Mouse (Mus musculus): ENCODE results near the gene Xpot. TPM values are rescaled to one million over a fixed set of nuclear protein-coding genes. Genes with fewer than 3 reads are reported as not detected.

Xpot gene
- polyA plus RNA-seq, 2 experiments: 58.8 to 103 TPM

DNA sequence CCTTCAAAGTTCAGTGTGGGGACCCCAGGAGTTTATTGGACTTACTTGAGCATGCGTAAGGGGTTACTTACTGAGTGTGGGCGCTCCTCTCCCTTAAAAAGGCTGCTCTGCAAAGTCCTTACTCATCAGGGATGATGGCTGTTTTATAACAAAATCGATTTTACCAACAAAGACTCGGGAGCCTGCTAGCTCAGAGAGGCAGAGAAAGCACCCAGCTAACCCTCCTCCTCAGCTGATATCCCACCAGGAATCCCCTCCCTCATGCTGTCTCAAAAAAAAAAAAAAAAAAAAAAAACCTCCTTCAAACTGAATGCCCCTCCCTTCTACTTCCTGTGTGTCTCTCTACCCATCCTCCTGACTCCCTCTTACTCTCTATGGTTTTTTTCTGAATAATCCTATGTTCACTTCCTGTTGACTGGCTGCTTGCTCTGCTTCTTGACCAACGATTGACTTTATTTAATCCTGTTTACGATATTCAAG lies 2.5 kb upstream of the Xpot start:
- Histone ChIP-seq H3K9ac (ENCODE audit: low read depth, low read length, severe bottlenecking) (no peak overlapping the region), H3K27ac (replicated peaks; ENCODE audit: low read depth, low read length) (no peak overlapping the region), H3K27me3 (ENCODE audit: control insufficient read depth, insufficient read depth, low read length) (no peaks in the 10 kb centered on the region), H3K9me3 (ENCODE audit: control insufficient read depth, low read length) (no peaks in the 10 kb centered on the region), H3K4me1 (ENCODE audit: control insufficient read depth, insufficient read depth, low read length) (peaks cover 9% of the 10 kb centered on the region), H3K36me3 (ENCODE audit: control insufficient read depth, insufficient read depth, low read length) (no peaks in the 10 kb centered on the region), H3K4me3 (replicated peaks; ENCODE audit: low read length) (no peak overlapping the region), H3K4me2 (replicated peaks; ENCODE audit: low read depth, low read length, severe bottlenecking) (no peak overlapping the region)
- ATAC-seq (ENCODE audit: low FRiP score, low read depth) (no peak), DNase-seq (ENCODE audit: low spot score) (no peak)
- TF ChIP-seq POLR2A (IDR thresholded peaks at IDR 0.05; ENCODE audit: borderline replicate concordance, extremely low read depth, insufficient read depth, insufficient read length): no peak
- WGBS: 86% methylated on average over 6 of the region's 6 CpGs

DNA sequence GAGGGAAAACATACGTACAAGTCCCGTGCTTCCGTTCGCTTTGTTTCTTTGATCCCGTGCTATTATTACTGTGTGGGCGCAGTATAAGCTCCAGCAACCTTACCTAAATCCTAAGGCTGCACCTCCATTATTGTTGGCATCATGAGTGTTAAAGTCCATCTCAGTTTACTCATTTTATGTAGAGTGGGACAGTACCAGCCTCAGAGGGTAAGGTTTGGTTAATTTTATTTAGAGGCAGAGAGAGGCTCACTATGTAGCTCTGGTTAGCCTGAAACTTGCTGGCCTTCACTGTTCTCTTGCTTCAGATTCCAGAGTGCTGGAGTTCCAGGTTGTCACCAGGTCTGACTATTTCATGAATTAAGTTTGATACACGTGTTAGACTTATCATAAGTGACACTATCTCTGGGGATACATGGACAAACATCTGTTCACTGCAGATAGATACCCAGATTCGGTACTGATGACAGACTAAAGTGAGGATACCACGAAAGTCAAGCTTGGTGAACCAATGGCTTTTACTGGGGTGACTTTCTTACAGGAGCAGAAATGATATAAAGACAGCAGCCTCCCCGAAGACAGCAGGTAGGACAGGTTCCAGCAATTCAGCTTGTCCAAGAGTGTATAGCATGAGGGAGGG lies 1.2 kb upstream of the Xpot start:
- Histone ChIP-seq H3K9ac (ENCODE audit: low read depth, low read length, severe bottlenecking) (no peak overlapping the region), H3K4me3 (replicated peaks; ENCODE audit: low read length) (peak overlapping the region; percentile 91; the same call in 1 of the 2 replicates), H3K9me3 (ENCODE audit: control insufficient read depth, low read length) (no peaks in the 10 kb centered on the region), H3K27me3 (ENCODE audit: control insufficient read depth, insufficient read depth, low read length) (no peaks in the 10 kb centered on the region), H3K36me3 (ENCODE audit: control insufficient read depth, insufficient read depth, low read length) (peaks cover 5% of the 10 kb centered on the region), H3K4me1 (ENCODE audit: control insufficient read depth, insufficient read depth, low read length) (peaks cover 9% of the 10 kb centered on the region), H3K27ac (replicated peaks; ENCODE audit: low read depth, low read length) (no peak overlapping the region), H3K4me2 (replicated peaks; ENCODE audit: low read depth, low read length, severe bottlenecking) (peak overlapping the region; percentile 49; the same call in 1 of the 2 replicates)
- ATAC-seq (ENCODE audit: low FRiP score, low read depth) (no peak), DNase-seq (ENCODE audit: low spot score) (no peak)
- no peak for TF ChIP-seq POLR2A (IDR thresholded peaks at IDR 0.05; ENCODE audit: borderline replicate concordance, extremely low read depth, insufficient read depth, insufficient read length)
- WGBS: 84% methylated on average over 10 of the region's 10 CpGs

DNA sequence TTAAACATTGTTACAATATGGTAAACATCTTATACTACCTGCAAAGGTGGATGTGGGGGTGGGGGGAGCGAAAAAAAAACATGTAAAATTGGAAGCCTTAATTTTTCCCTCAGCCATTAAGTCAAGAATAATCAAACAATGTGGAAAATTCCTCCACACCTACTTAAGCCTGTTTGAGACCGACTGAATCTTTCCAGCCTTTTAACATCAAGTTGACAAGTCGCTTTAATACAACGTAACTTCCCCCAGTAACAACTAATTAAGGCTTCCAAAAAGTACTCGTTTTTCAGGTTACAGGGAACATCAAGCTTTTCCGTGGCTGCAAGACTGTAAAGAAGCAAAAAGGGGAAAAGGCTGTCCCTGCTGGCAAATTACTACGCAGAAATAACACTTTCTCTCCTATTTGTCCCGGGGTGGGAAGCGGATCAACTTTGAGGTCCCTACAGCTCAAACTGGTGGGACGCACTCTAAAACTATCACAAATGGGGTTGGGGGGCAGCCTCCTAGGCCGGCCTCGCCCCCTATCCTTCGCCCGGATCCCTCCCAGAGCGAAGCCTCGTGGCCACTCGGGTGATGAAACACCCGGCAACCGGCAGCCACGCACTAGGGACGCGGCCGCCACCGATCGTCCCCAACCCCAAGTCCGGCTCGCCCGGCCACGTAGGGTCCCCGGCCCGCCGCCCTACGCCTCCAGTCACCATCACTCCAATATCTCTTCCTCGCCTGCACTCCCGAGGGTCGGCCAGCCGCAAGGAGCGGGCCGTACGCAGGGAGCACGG lies 536 bp downstream of the Xpot start:
- no peak; the same call in 1 of the 2 replicates for ATAC-seq (ENCODE audit: low FRiP score, low read depth)
- TF ChIP-seq POLR2A (IDR thresholded peaks at IDR 0.05; ENCODE audit: borderline replicate concordance, extremely low read depth, insufficient read depth, insufficient read length): no peak
- Histone ChIP-seq H3K9me3 (ENCODE audit: control insufficient read depth, low read length) (no peaks in the 10 kb centered on the region), H3K4me2 (replicated peaks; ENCODE audit: low read depth, low read length, severe bottlenecking) (peak overlapping the region; percentile 82), H3K27ac (replicated peaks; ENCODE audit: low read depth, low read length) (peak overlapping the region; percentile 88), H3K27me3 (ENCODE audit: control insufficient read depth, insufficient read depth, low read length) (no peaks in the 10 kb centered on the region), H3K4me3 (replicated peaks; ENCODE audit: low read length) (peak overlapping the region; percentile 91), H3K4me1 (ENCODE audit: control insufficient read depth, insufficient read depth, low read length) (peaks cover 9% of the 10 kb centered on the region), H3K36me3 (ENCODE audit: control insufficient read depth, insufficient read depth, low read length) (peaks cover 23% of the 10 kb centered on the region), H3K9ac (ENCODE audit: low read depth, low read length, severe bottlenecking) (peak overlapping the region; percentile 86)
- peak; percentile 45 for DNase-seq (ENCODE audit: low spot score)
- WGBS: 1% methylated on average over 41 of the region's 41 CpGs

DNA sequence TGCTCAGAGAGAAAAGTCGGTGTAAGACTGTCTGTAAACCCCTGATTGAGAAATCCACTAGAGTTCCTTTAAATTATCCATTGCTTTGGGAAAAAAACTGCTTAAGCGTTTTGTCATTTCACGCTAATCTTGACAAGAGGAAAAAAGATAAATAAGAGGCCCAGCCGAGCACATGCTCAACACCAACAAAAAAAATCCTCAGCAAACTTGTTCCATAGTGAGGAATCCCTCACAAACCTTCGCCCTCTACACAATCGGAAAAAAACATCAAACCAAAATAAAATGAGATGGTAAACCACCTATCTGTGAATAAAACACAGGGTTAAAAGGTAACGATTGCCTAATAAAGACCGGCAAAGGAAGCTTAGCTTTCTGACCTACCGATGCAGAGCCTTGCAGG lies 1.1 kb downstream of the Xpot start:
- WGBS: 20% methylated on average over 9 of the region's 9 CpGs
- Histone ChIP-seq H3K36me3 (ENCODE audit: control insufficient read depth, insufficient read depth, low read length) (peaks cover 28% of the 10 kb centered on the region), H3K27me3 (ENCODE audit: control insufficient read depth, insufficient read depth, low read length) (no peaks in the 10 kb centered on the region)

DNA sequence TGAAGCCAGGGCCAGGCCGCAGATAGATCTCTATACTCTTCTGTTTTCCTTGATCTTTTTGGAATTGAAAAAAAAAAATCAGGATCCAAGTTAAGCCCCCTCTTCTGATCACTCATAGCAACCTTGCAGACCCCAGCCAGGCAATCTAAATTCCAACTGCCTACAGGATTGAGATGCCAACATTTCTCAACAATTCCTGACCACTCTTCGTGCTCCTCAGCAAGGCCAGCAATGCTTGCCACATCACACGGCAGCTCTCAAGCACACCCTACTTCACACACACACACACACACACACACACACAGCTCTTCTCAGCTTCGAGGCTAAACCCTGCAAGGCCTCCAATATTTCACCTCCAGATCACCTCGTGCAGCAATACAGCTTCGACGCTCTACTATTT lies 2.5 kb downstream of the Xpot start:
- no peaks in the 10 kb centered on the region for H3K27me3 ChIP-seq (ENCODE audit: control insufficient read depth, insufficient read depth, low read length)
- H3K36me3 ChIP-seq (ENCODE audit: control insufficient read depth, insufficient read depth, low read length): peaks cover 40% of the 10 kb centered on the region
- H3K4me3 ChIP-seq (replicated peaks; ENCODE audit: low read length): no peak overlapping the region
- H3K9me3 ChIP-seq (ENCODE audit: control insufficient read depth, low read length): no peaks in the 10 kb centered on the region
- no peak overlapping the region for H3K4me2 ChIP-seq (replicated peaks; ENCODE audit: low read depth, low read length, severe bottlenecking)
- no peak overlapping the region for H3K9ac ChIP-seq (ENCODE audit: low read depth, low read length, severe bottlenecking)
- WGBS: 82% methylated on average over 7 of the region's 7 CpGs
- no peak for ATAC-seq (ENCODE audit: low FRiP score, low read depth)
- peaks cover 9% of the 10 kb centered on the region for H3K4me1 ChIP-seq (ENCODE audit: control insufficient read depth, insufficient read depth, low read length)
- H3K27ac ChIP-seq (replicated peaks; ENCODE audit: low read depth, low read length): no peak overlapping the region
- TF ChIP-seq POLR2A (IDR thresholded peaks at IDR 0.05; ENCODE audit: borderline replicate concordance, extremely low read depth, insufficient read depth, insufficient read length): no peak
- DNase-seq (ENCODE audit: low spot score): no peak

More for the DNA sequence above, 1.1 kb downstream of the Xpot start:
- DNase-seq (ENCODE audit: low spot score) (no peak), ATAC-seq (ENCODE audit: low FRiP score, low read depth) (no peak)
- Histone ChIP-seq H3K4me2 (replicated peaks; ENCODE audit: low read depth, low read length, severe bottlenecking) (peak overlapping the region; percentile 82), H3K4me1 (ENCODE audit: control insufficient read depth, insufficient read depth, low read length) (peaks cover 9% of the 10 kb centered on the region), H3K9ac (ENCODE audit: low read depth, low read length, severe bottlenecking) (peak overlapping the region; percentile 86), H3K9me3 (ENCODE audit: control insufficient read depth, low read length) (no peaks in the 10 kb centered on the region), H3K27ac (replicated peaks; ENCODE audit: low read depth, low read length) (no peak overlapping the region), H3K4me3 (replicated peaks; ENCODE audit: low read length) (peak overlapping the region; percentile 91)
- no peak for TF ChIP-seq POLR2A (IDR thresholded peaks at IDR 0.05; ENCODE audit: borderline replicate concordance, extremely low read depth, insufficient read depth, insufficient read length)

Measured in limb, embryonic 14.5 days (tissue).